Mouse (Mus musculus): ENCODE data around the gene Dtnbp1. TPM values are rescaled to one million over a fixed set of nuclear protein-coding genes. Genes with fewer than 3 reads are reported as not detected.
A peak's percentile ranks its signal among the peaks of the same experiment; 100 is the strongest.

Gene Dtnbp1
- total RNA-seq (2021), result 10 to 100 TPM; 50.3 to 53.3 TPM
- long read RNA-seq, experiment 1, transcript Dtnbp1-201 (10 exons, 1,362 nt), result major isoform, 79 of 102 reads
- long read RNA-seq, experiment 1, partial matches to known transcripts, result 3 of 102 reads
- long read RNA-seq, experiment 1, other reads (novel, unspliced or antisense), result 20 of 102 reads
- long read RNA-seq, experiment 2, transcript Dtnbp1-201 (10 exons, 1,362 nt), result major isoform, 128 of 162 reads
- long read RNA-seq, experiment 2, partial matches to known transcripts, result 4 of 162 reads
- long read RNA-seq, experiment 2, other reads (novel, unspliced or antisense), result 27 of 162 reads

- DNase-seq (ENCODE audit: low spot score in 2 of 2), result peak; percentile 21 to 34
These were observed at the start of gene Dtnbp1 for GRCm38 (mm10) chr13:45001911-45002615. Gene Dtnbp1, minus strand, starts transcription at chr13:45002147.

GRCm38 (mm10) chr13:45049261-45050020 lies 47.5 kb upstream of the Dtnbp1 start:
- no peak for DNase-seq (ENCODE audit: low spot score in 2 of 2)

- DNase-seq (ENCODE audit: low spot score in 2 of 2), result no peak
These were observed 41.5 kb upstream of the Dtnbp1 start for GRCm38 (mm10) chr13:45043466-45043865.

- DNase-seq (ENCODE audit: low spot score in 2 of 2), result no peak
These were observed 38.8 kb upstream of the Dtnbp1 start for GRCm38 (mm10) chr13:45040741-45041140.

- DNase-seq (ENCODE audit: low spot score in 2 of 2), result no peak
These were observed 38.2 kb upstream of the Dtnbp1 start for GRCm38 (mm10) chr13:45040195-45040594.

GRCm38 (mm10) chr13:45036417-45036816 lies 34.5 kb upstream of the Dtnbp1 start:
- no peak for DNase-seq (ENCODE audit: low spot score in 2 of 2)

- DNase-seq (ENCODE audit: low spot score in 2 of 2), result no peak
These were observed 32.8 kb upstream of the Dtnbp1 start for GRCm38 (mm10) chr13:45034759-45035158.

- no peak for DNase-seq (ENCODE audit: low spot score in 2 of 2)
These were observed 31.4 kb upstream of the Dtnbp1 start for GRCm38 (mm10) chr13:45033360-45033759.

- no peak for DNase-seq (ENCODE audit: low spot score in 2 of 2)
These were observed 30.5 kb upstream of the Dtnbp1 start for GRCm38 (mm10) chr13:45032484-45032883.

- no peak for DNase-seq (ENCODE audit: low spot score in 2 of 2)
These were observed 29.8 kb upstream of the Dtnbp1 start for GRCm38 (mm10) chr13:45031748-45032147.

- no peak for DNase-seq (ENCODE audit: low spot score in 2 of 2)
These were observed 29.4 kb upstream of the Dtnbp1 start for GRCm38 (mm10) chr13:45031314-45031713.

GRCm38 (mm10) chr13:45030830-45031229 lies 28.9 kb upstream of the Dtnbp1 start:
- peak; percentile 69 to 80 for DNase-seq (ENCODE audit: low spot score in 2 of 2)

- DNase-seq (ENCODE audit: low spot score in 2 of 2), result no peak
These were observed 27.8 kb upstream of the Dtnbp1 start for GRCm38 (mm10) chr13:45029791-45030190.

GRCm38 (mm10) chr13:45026291-45026690 lies 24.3 kb upstream of the Dtnbp1 start:
- DNase-seq (ENCODE audit: low spot score in 2 of 2), result no peak

GRCm38 (mm10) chr13:45024821-45025220 lies 22.9 kb upstream of the Dtnbp1 start:
- DNase-seq (ENCODE audit: low spot score in 2 of 2), result no peak

- no peak for DNase-seq (ENCODE audit: low spot score in 2 of 2)
These were observed 21.6 kb upstream of the Dtnbp1 start for GRCm38 (mm10) chr13:45023356-45024150.

GRCm38 (mm10) chr13:45008150-45008549 lies 6.2 kb upstream of the Dtnbp1 start:
- DNase-seq (ENCODE audit: low spot score in 2 of 2), result no peak

GRCm38 (mm10) chr13:45007726-45008125 lies 5.8 kb upstream of the Dtnbp1 start:
- DNase-seq (ENCODE audit: low spot score in 2 of 2), result no peak

GRCm38 (mm10) chr13:45006483-45006882 lies 4.5 kb upstream of the Dtnbp1 start:
- DNase-seq (ENCODE audit: low spot score in 2 of 2), result no peak

GRCm38 (mm10) chr13:45005861-45006260 lies 3.9 kb upstream of the Dtnbp1 start:
- no peak for DNase-seq (ENCODE audit: low spot score in 2 of 2)

- DNase-seq (ENCODE audit: low spot score in 2 of 2), result no peak
These were observed 3.1 kb upstream of the Dtnbp1 start for GRCm38 (mm10) chr13:45004987-45005592.

All from adrenal gland, postnatal 4 days (tissue).